Mouse (Mus musculus) brain, embryonic 14.5 days (tissue): ENCODE measurements at regions not wholly inside any gene's neighbourhood (a gene's known extent, or its start where the extent isn't known, plus 50 kb on each side); places are given as distances from the start of the nearest gene placed in this dataset.

Source experiments
- CTCF ChIP-seq: fragments of 200-500 bp; IDR thresholded peaks from 2 replicates; pipeline ENCODE4 v1.5.1; 2012; ENCODE audit warnings: inconsistent platforms, mild to moderate bottlenecking, moderate library complexity, borderline replicate concordance; ENCODE audit not compliant: insufficient read depth, insufficient read length; ENCODE audit errors: extremely low read depth
- POLR2A ChIP-seq: fragments of 200-500 bp; IDR thresholded peaks from 2 replicates; pipeline ENCODE4 v1.6.1; 2012; ENCODE audit warnings: mild to moderate bottlenecking, inconsistent platforms, borderline replicate concordance; ENCODE audit not compliant: poor library complexity, insufficient read depth, insufficient read length, severe bottlenecking; ENCODE audit errors: extremely low read depth

GRCm38 (mm10) chr2:34080176-34080575 is 192.4 kb upstream of the Mvb12b start:
- TF ChIP-seq POLR2A (no peak), CTCF (no peak)
